Mouse (Mus musculus) kidney, adult 9 months (tissue): Measurements from ENCODE around the gene Gpr88.

Experiments used
- DNase-seq: peaks from one replicate; pipeline ENCODE4 v3.0.0; 2022

Gene Gpr88

DNA sequence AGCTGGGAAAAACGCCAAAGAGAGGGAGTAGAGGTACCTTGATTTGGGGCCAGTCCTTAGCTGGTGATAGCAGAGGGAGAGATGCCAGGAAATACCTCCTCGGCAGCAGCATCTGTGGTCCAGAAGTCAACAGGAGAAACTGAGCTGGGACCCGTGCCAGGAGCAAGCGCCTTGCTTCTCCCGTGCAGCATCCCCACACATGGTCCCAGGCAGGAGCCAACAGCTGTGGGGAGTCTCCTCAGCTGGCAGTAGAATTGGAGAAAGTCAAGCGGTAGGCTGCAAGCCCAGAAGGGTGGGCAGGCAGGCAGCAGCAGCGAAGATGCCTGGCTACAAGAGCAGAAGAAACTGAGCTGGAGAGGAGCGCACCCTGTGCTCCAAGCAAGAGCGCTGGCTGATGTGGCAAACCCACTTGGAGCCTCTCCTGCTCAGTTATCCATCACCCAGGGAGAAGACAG lies at the start of gene Gpr88:
TSS of gene Gpr88 (minus strand) at position 427 of the 455 bp plus-strand sequence.
- peak; percentile 14 for DNase-seq

DNA sequence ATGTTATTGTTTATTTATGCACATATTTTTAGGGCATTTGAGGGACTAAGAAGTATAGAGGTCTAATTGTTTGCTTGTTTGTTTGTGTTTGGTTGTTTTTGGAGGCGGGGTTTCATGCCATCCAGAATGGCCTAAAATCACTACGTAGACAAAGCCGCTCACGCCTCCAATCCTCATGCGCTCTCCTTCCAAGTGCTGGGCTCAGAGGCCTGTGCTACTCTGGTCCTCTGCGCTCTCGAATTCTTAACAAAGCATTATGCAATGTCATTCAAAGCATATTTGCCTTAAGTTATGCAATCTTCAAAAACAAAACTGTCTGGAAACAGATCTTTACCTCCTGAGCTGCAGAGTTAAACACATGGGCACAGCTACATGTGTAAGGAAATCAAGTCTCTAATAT lies 49.3 kb upstream of the Gpr88 start:
- no peak for DNase-seq

DNA sequence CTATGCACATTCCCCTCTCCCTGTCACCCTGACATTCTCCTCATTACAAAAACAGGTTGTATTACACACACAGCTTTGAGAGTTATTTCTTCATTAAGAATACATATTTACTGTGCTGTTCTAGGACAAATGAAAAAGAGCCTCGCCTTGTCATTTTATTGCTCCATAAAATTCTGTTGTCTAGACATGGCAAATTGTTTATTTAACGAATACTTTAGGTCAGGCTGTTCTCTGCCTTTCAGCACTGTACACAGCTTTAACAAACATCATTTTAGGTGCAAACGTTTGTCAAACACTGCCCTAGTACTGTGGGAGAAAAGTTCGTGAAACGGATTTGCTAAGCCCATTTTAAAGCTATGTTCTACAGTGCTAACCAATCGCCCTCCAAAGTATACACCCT lies 48.5 kb upstream of the Gpr88 start:
- no peak for DNase-seq

- DNase-seq: no peak
Measured at GRCm38 (mm10) chr3:116298727-116299126, 45.4 kb upstream of the Gpr88 start.

GRCm38 (mm10) chr3:116298003-116298402 lies 44.7 kb upstream of the Gpr88 start:
- DNase-seq: no peak

GRCm38 (mm10) chr3:116297170-116297569 lies 43.9 kb upstream of the Gpr88 start:
- no peak for DNase-seq

GRCm38 (mm10) chr3:116290041-116290815 lies 36.9 kb upstream of the Gpr88 start:
- no peak for DNase-seq

DNA sequence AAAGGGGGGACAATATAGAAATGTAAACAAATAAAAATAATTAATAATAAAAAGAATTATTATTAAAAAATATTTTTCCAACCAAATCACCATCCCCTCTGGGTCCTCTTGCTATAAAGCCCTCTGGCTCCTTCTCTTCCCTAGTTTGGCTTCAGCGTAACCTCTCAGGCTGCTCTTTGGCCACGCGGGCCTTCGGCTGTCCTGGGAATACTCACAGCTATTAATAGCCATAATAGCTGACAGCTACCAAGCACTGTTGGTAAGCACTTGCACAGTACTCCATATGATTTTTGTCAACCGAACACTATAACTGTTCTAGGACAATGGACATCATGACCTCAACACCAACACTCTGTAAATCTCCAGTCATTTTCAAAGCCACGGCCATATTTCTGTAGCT lies 35.5 kb upstream of the Gpr88 start:
- DNase-seq: peak; percentile 18

- DNase-seq: no peak
Measured at GRCm38 (mm10) chr3:116284735-116285134, 31.4 kb upstream of the Gpr88 start.

- DNase-seq: no peak
Measured at GRCm38 (mm10) chr3:116283996-116284395, 30.7 kb upstream of the Gpr88 start.

DNA sequence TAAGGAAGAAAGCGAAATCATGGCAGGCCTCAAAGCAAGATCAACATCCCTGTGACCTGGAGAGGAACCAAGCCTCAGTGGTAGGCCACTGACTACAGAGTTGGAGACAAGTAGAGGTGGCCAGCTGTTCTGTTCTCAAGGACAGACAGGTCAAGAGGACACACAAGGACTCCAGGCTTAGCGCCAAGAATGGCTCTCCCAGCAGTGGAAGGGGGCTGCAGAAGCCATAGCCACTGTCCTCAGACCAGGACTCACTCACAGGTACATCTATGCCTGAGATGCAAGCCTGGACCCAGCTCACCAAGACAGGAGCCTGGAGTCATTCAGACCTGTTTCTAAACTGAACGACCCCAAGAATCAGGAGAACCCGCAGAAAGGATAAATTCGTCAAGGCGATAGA lies 28.4 kb upstream of the Gpr88 start:
- DNase-seq: no peak

GRCm38 (mm10) chr3:116277146-116277545 lies 23.8 kb upstream of the Gpr88 start:
- DNase-seq: no peak

DNA sequence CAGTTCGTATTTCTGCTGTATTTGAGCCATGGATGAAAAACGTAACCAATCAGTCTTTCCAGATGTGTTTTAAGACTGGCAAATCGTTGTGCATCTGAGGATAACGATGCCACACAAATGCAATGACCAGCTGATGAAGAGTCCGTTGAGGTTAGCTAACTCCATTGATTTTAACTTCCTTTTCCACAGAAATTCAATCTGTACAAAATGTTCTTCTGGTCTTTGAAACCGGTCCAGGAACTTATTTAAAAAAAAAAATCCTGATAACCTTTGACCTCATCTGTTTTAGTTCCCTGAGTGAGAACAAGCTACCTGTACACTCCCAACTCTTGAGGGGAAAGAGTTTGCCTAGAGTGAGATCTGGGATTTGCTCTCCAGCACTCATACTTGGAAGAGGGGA lies 18.4 kb upstream of the Gpr88 start:
- no peak for DNase-seq

GRCm38 (mm10) chr3:116267036-116267654 lies 13.8 kb upstream of the Gpr88 start:
- DNase-seq: no peak

- DNase-seq: no peak
Measured at GRCm38 (mm10) chr3:116266360-116266759, 13.1 kb upstream of the Gpr88 start.

GRCm38 (mm10) chr3:116263977-116264376 lies 10.7 kb upstream of the Gpr88 start:
- no peak for DNase-seq

DNA sequence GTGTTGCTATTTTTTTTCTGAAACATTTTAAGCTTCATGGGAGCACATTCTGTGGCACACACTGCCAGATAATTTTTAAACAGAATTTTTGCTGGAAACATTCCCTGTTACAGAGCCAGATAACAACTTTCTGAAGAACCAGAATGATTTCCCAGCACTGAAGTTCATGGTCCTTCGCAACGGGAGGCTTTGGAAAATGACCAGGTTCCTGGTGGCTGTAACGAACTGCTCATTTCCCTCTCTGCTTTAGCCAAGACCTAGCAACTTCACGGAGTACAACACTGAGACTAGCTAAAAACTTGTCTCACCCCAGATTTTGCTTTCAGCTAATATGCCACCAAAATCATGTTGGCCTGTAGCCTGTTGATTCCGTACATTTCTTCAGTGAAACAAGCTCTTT lies 9.8 kb upstream of the Gpr88 start:
- DNase-seq: no peak

DNA sequence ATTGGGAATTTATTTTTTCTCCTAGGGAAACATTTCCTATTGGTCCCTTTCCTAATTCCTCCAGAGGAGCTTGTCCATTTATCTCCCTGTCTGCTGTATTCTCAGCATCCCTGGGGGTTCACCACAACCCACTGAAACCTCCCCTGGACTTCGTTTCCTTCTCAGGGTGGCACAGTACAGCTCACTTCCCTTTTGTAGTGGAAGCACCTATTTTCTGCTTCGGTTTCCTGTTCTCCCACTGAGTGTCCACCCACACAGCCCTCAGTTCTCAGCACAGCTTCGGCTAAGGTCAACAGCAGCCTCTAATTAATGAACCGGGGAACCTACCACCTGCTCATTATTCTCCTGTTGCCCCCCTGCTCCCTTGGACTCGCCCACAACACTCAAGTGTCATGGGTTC lies 2.8 kb upstream of the Gpr88 start:
- DNase-seq: no peak

DNA sequence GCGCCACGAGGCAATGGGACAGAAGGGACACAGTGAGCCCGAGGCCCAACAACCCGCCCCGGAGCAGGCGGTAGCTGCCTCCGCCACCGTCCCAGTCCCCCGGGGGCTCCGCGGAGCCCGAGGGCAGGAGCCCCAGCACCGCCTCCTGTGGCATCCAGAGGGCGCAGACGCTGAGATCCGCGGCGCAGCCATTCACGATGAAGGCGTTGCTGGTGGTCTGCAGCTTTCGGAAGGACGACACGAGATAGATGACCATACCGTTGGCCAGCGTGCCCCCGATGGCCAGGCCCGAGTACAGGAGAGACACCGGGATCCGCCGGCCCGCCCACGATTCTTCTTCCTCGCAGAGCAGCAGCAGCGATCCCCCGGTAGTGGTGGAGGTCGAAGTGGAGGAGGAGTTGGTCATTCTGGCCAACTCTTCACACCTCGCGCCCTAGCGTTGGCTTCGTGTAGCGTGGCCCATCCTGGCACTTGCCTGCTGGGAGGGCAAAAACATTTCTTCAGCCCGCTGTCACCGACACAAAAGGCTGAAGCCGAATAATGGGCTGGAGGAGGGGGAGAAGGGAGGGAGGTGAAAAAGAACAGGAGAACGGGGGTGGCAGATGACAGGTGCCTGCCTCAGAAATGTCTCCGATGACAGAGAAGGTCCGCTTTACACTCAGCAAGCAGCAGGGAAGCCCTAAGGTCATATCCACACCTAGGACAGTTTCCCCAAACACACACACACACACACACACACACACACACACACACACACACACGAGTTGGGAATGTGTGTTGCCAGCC lies 855 bp downstream of the Gpr88 start:
- no peak for DNase-seq

GRCm38 (mm10) chr3:116251481-116252254 lies 1.6 kb downstream of the Gpr88 start:
- DNase-seq: peak; percentile 9

- DNase-seq: no peak
Measured at GRCm38 (mm10) chr3:116249026-116249425, 4.3 kb downstream of the Gpr88 start.

- DNase-seq: no peak
Measured at GRCm38 (mm10) chr3:116244476-116244875, 8.8 kb downstream of the Gpr88 start.

GRCm38 (mm10) chr3:116242685-116243084 lies 10.6 kb downstream of the Gpr88 start:
- DNase-seq: no peak
